Mouse (Mus musculus): Measurements from ENCODE around the gene Cdkn1a. TPM values are rescaled to one million over a fixed set of nuclear protein-coding genes. Genes with fewer than 3 reads are reported as not detected.

Gene Cdkn1a
- polyA plus RNA-seq, 1 experiment = 197 TPM

GRCm38 (mm10) chr17:29057361-29057890, 33.4 kb upstream of the Cdkn1a start:
- Histone ChIP-seq H3K4me1 (ENCODE audit: control insufficient read depth, insufficient read depth, low read length) (peaks cover 18% of the 10 kb centered on the region), H3K27ac (ENCODE audit: insufficient read depth, low read depth, low read length) (no peak overlapping the region), H3K4me3 (ENCODE audit: insufficient read depth, low read length) (no peak overlapping the region)
- no peak for TF ChIP-seq CTCF (IDR thresholded peaks at IDR 0.05; ENCODE audit: low read depth, low read length)
- TF ChIP-seq POLR2A (IDR thresholded peaks at IDR 0.05; ENCODE audit: borderline replicate concordance, low read depth, low read length) = no peak

DNA sequence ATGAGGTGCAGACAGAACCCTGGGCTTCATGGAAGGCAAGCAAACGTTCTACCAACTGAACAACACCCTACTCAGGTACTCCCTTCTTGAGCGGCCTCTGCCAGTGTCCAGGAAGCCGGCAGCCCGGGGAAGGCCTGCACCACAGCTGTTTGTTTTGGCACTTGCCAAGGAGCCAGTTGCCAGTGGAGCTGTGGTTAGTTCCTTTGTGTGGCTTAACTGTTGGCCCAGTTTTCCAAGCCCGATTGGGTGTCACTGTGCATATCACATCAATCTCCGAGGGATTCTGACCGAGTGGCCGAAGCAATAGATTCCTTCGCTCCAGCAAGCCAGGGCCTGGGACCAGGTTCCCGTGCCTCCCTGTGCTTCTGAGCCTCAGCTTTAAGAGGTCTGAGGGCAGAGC, 32.8 kb upstream of the Cdkn1a start:
- TF ChIP-seq CTCF (IDR thresholded peaks at IDR 0.05; ENCODE audit: low read depth, low read length) = no peak
- TF ChIP-seq POLR2A (IDR thresholded peaks at IDR 0.05; ENCODE audit: borderline replicate concordance, low read depth, low read length) = no peak
- Histone ChIP-seq H3K4me1 (ENCODE audit: control insufficient read depth, insufficient read depth, low read length) (peaks cover 16% of the 10 kb centered on the region), H3K27ac (ENCODE audit: insufficient read depth, low read depth, low read length) (no peak overlapping the region), H3K4me3 (ENCODE audit: insufficient read depth, low read length) (no peak overlapping the region)

GRCm38 (mm10) chr17:29058487-29058886, 32.3 kb upstream of the Cdkn1a start:
- TF ChIP-seq POLR2A (IDR thresholded peaks at IDR 0.05; ENCODE audit: borderline replicate concordance, low read depth, low read length) = no peak
- no peak for TF ChIP-seq CTCF (IDR thresholded peaks at IDR 0.05; ENCODE audit: low read depth, low read length)
- Histone ChIP-seq H3K27ac (ENCODE audit: insufficient read depth, low read depth, low read length) (no peak overlapping the region), H3K4me1 (ENCODE audit: control insufficient read depth, insufficient read depth, low read length) (peaks cover 11% of the 10 kb centered on the region), H3K4me3 (ENCODE audit: insufficient read depth, low read length) (no peak overlapping the region)

GRCm38 (mm10) chr17:29059581-29059980, 31.2 kb upstream of the Cdkn1a start:
- no peak for TF ChIP-seq CTCF (IDR thresholded peaks at IDR 0.05; ENCODE audit: low read depth, low read length)
- Histone ChIP-seq H3K4me3 (ENCODE audit: insufficient read depth, low read length) (no peak overlapping the region), H3K4me1 (ENCODE audit: control insufficient read depth, insufficient read depth, low read length) (peaks cover 3% of the 10 kb centered on the region), H3K27ac (ENCODE audit: insufficient read depth, low read depth, low read length) (no peak overlapping the region)

- no peak overlapping the region for H3K27ac ChIP-seq (ENCODE audit: insufficient read depth, low read depth, low read length)
- TF ChIP-seq POLR2A (IDR thresholded peaks at IDR 0.05; ENCODE audit: borderline replicate concordance, low read depth, low read length) (no peak), CTCF (IDR thresholded peaks at IDR 0.05; ENCODE audit: low read depth, low read length) (no peak)
- no peak overlapping the region for H3K4me3 ChIP-seq (ENCODE audit: insufficient read depth, low read length)
- H3K4me1 ChIP-seq (ENCODE audit: control insufficient read depth, insufficient read depth, low read length) = peaks cover 3% of the 10 kb centered on the region; the same call in 1 of the 2 replicates
Observed at GRCm38 (mm10) chr17:29060946-29061345, 29.8 kb upstream of the Cdkn1a start.

GRCm38 (mm10) chr17:29062119-29063035, 28.4 kb upstream of the Cdkn1a start:
- Histone ChIP-seq H3K4me3 (ENCODE audit: insufficient read depth, low read length) (no peak overlapping the region), H3K4me1 (ENCODE audit: control insufficient read depth, insufficient read depth, low read length) (no peaks in the 10 kb centered on the region), H3K27ac (ENCODE audit: insufficient read depth, low read depth, low read length) (no peak overlapping the region)
- TF ChIP-seq CTCF (IDR thresholded peaks at IDR 0.05; ENCODE audit: low read depth, low read length) (no peak), POLR2A (IDR thresholded peaks at IDR 0.05; ENCODE audit: borderline replicate concordance, low read depth, low read length) (no peak)

- Histone ChIP-seq H3K27ac (ENCODE audit: insufficient read depth, low read depth, low read length) (no peak overlapping the region), H3K4me1 (ENCODE audit: control insufficient read depth, insufficient read depth, low read length) (0 out of 2 replicates have a peak, but pooled peaks cover 5% of the 10 kb centered on the region), H3K4me3 (ENCODE audit: insufficient read depth, low read length) (no peak overlapping the region)
- TF ChIP-seq CTCF (IDR thresholded peaks at IDR 0.05; ENCODE audit: low read depth, low read length) (no peak), POLR2A (IDR thresholded peaks at IDR 0.05; ENCODE audit: borderline replicate concordance, low read depth, low read length) (no peak)
Observed at GRCm38 (mm10) chr17:29063121-29063987, 27.4 kb upstream of the Cdkn1a start.

DNA sequence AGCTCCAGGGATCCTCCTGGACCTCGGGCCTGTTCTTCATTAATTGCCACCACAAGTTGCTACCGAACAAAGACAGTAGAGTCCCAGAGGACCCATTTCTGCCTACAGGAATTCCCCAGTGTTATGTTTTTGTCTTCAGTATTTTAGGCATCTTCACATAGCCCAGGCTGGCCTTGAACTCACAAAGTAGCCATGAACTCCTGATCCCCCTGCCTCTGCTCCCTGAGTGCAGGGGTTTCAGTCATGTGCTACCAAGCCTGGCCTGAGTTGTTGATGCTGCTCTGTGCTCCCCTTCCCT, 26.8 kb upstream of the Cdkn1a start:
- Histone ChIP-seq H3K4me1 (ENCODE audit: control insufficient read depth, insufficient read depth, low read length) (0 out of 2 replicates have a peak, but pooled peaks cover 5% of the 10 kb centered on the region), H3K27ac (ENCODE audit: insufficient read depth, low read depth, low read length) (no peak overlapping the region), H3K4me3 (ENCODE audit: insufficient read depth, low read length) (no peak overlapping the region)
- TF ChIP-seq POLR2A (IDR thresholded peaks at IDR 0.05; ENCODE audit: borderline replicate concordance, low read depth, low read length) (no peak), CTCF (IDR thresholded peaks at IDR 0.05; ENCODE audit: low read depth, low read length) (no peak)

DNA sequence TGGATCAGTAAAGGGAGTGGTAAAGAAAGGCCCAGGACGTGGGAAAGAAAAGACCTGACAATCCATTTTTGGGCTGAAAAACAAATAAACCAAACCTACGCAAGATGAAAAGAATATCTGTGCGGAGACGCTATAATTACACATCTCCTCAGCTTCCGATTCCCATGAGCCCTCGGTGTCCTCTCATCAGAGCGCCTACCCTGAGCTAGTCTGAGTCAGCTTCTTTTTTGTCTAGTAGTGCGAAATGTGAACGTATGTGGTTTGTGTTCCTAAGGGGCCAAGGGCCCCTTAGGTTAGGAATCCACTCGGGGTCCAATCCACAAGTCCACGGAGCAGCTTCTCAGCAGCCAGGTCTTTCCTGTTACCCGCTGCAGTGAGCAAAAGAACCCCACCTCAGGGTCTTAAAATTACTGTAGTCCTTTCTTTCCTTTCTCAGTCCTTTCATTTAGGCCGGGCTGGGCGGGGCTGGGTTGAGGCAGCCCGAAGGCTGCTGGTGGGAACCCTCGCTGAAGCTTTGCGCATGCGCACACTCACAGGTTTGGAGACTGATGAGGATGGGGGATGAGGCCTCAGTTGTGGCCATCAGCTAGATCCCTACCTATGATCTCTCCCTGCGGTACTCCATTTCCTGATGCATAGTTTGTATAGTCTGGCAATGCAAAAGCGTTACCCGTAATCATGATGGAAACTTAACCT, 25.4 kb upstream of the Cdkn1a start:
- no peak for TF ChIP-seq POLR2A (IDR thresholded peaks at IDR 0.05; ENCODE audit: borderline replicate concordance, low read depth, low read length)
- no peak overlapping the region for H3K4me3 ChIP-seq (ENCODE audit: insufficient read depth, low read length)
- H3K4me1 ChIP-seq (ENCODE audit: control insufficient read depth, insufficient read depth, low read length) = peaks cover 11% of the 10 kb centered on the region
- H3K27ac ChIP-seq (ENCODE audit: insufficient read depth, low read depth, low read length) = no peak overlapping the region
